Mouse (Mus musculus): ENCODE measurements around the gene Hoxd1. TPM values are rescaled to one million over a fixed set of nuclear protein-coding genes. Genes with fewer than 3 reads are reported as not detected.

The Hoxd1 gene
- total RNA-seq, 1 experiment, result 0.36 TPM

DNA sequence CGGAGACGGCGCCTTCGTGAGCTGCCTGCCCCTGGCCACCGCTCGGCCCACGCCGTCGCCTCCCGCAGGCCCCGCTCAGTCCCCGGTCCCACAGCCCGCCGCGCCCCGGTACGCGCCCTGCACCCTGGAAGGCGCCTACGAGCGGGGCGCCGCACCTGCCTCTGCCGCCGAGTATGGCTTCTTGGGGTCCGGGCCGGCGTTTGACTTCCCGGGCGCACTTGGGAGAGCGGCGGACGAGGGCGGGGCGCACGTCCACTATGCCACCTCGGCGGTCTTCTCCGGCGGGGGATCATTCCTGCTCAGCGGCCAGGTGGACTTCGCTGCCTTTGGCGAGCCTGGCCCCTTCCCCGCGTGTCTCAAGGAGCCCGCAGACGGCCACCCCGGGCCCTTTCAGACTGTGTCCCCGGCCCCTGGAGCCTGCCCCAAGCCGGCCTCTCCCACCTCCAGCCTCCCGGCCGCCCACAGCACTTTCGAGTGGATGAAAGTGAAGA lies 510 bp downstream of the Hoxd1 start:
- in situ Hi-C loops (cut with MboI; ENCODE audit: low sequenced_read_pairs in 2 of 2, unreplicated experiment in 2 of 2), result no loop called here
- no peak for DNase-seq (ENCODE audit: low read depth, low spot score)
- Histone ChIP-seq H3K4me3 (ENCODE audit: insufficient read depth in 1 of 2, low read depth in 1 of 2, low read length in 2 of 2, poor library complexity in 1 of 2, severe bottlenecking in 1 of 2) (peak overlapping the region; percentile 73 to 76), H3K36me3 (ENCODE audit: control insufficient read depth, insufficient read depth, low read length, poor library complexity, severe bottlenecking) (no peaks in the 10 kb centered on the region), H3K4me1 (ENCODE audit: control insufficient read depth in 2 of 2, insufficient read depth in 2 of 2, low read length in 2 of 2, poor library complexity in 1 of 2) (no peaks in the 10 kb centered on the region), H3K9ac (ENCODE audit: insufficient read depth, low read depth, low read length, poor library complexity, severe bottlenecking) (peak overlapping the region; percentile 42), H3K9me3 (ENCODE audit: control insufficient read depth, insufficient read depth, low read depth, low read length) (no peaks in the 10 kb centered on the region), H3K27ac (ENCODE audit: insufficient read depth, low read depth, low read length, poor library complexity, severe bottlenecking) (no peak overlapping the region)
- TF ChIP-seq MAFK (IDR thresholded peaks at IDR 0.05; ENCODE audit: insufficient read depth, low read depth, low read length), result no peak
- no peak for TF ChIP-seq ZNF384 (IDR thresholded peaks at IDR 0.05; ENCODE audit: low read depth, low read length)
- no peak for TF ChIP-seq CHD2 (IDR thresholded peaks at IDR 0.05; ENCODE audit: low read depth, low read length)
- TF ChIP-seq ZC3H11A (IDR thresholded peaks at IDR 0.05; ENCODE audit: borderline replicate concordance, low read depth, low read length), result no peak
- no peak for TF ChIP-seq HCFC1 (IDR thresholded peaks at IDR 0.05; ENCODE audit: borderline replicate concordance, insufficient read depth, low read length)

- Histone ChIP-seq H3K36me3 (ENCODE audit: control insufficient read depth, insufficient read depth, low read length, poor library complexity, severe bottlenecking) (no peaks in the 10 kb centered on the region), H3K9me3 (ENCODE audit: control insufficient read depth, insufficient read depth, low read depth, low read length) (no peaks in the 10 kb centered on the region), H3K9ac (ENCODE audit: insufficient read depth, low read depth, low read length, poor library complexity, severe bottlenecking) (no peak overlapping the region), H3K27ac (ENCODE audit: insufficient read depth, low read depth, low read length, poor library complexity, severe bottlenecking) (no peak overlapping the region), H3K4me1 (ENCODE audit: control insufficient read depth in 2 of 2, insufficient read depth in 2 of 2, low read length in 2 of 2, poor library complexity in 1 of 2) (no peaks in the 10 kb centered on the region), H3K4me3 (ENCODE audit: insufficient read depth in 1 of 2, low read depth in 1 of 2, low read length in 2 of 2, poor library complexity in 1 of 2, severe bottlenecking in 1 of 2) (no peak overlapping the region)
- no peak for DNase-seq (ENCODE audit: low read depth, low spot score)
- no peak for TF ChIP-seq CHD2 (IDR thresholded peaks at IDR 0.05; ENCODE audit: low read depth, low read length)
- TF ChIP-seq MAFK (IDR thresholded peaks at IDR 0.05; ENCODE audit: insufficient read depth, low read depth, low read length), result no peak
- TF ChIP-seq HCFC1 (IDR thresholded peaks at IDR 0.05; ENCODE audit: borderline replicate concordance, insufficient read depth, low read length), result no peak
- in situ Hi-C loops (cut with MboI; ENCODE audit: low sequenced_read_pairs in 2 of 2, unreplicated experiment in 2 of 2), result no loop called here
Measured at GRCm38 (mm10) chr2:74763976-74764375, 1.2 kb downstream of the Hoxd1 start.

GRCm38 (mm10) chr2:74774359-74774758 lies 11.6 kb downstream of the Hoxd1 start:
- DNase-seq (ENCODE audit: low read depth, low spot score), result no peak
- TF ChIP-seq ZC3H11A (IDR thresholded peaks at IDR 0.05; ENCODE audit: borderline replicate concordance, low read depth, low read length) (no peak), HCFC1 (IDR thresholded peaks at IDR 0.05; ENCODE audit: borderline replicate concordance, insufficient read depth, low read length) (no peak), MAFK (IDR thresholded peaks at IDR 0.05; ENCODE audit: insufficient read depth, low read depth, low read length) (no peak), ZNF384 (IDR thresholded peaks at IDR 0.05; ENCODE audit: low read depth, low read length) (no peak), CHD2 (IDR thresholded peaks at IDR 0.05; ENCODE audit: low read depth, low read length) (no peak)
- Histone ChIP-seq H3K4me1 (ENCODE audit: control insufficient read depth in 2 of 2, insufficient read depth in 2 of 2, low read length in 2 of 2, poor library complexity in 1 of 2) (no peaks in the 10 kb centered on the region), H3K9me3 (ENCODE audit: control insufficient read depth, insufficient read depth, low read depth, low read length) (no peaks in the 10 kb centered on the region), H3K4me3 (ENCODE audit: insufficient read depth in 1 of 2, low read depth in 1 of 2, low read length in 2 of 2, poor library complexity in 1 of 2, severe bottlenecking in 1 of 2) (no peak overlapping the region), H3K9ac (ENCODE audit: insufficient read depth, low read depth, low read length, poor library complexity, severe bottlenecking) (no peak overlapping the region), H3K27ac (ENCODE audit: insufficient read depth, low read depth, low read length, poor library complexity, severe bottlenecking) (no peak overlapping the region), H3K36me3 (ENCODE audit: control insufficient read depth, insufficient read depth, low read length, poor library complexity, severe bottlenecking) (no peaks in the 10 kb centered on the region)
- in situ Hi-C loops (cut with MboI; ENCODE audit: low sequenced_read_pairs in 2 of 2, unreplicated experiment in 2 of 2), result no loop called here

GRCm38 (mm10) chr2:74777536-74778275 lies 14.9 kb downstream of the Hoxd1 start:
- Histone ChIP-seq H3K9ac (ENCODE audit: insufficient read depth, low read depth, low read length, poor library complexity, severe bottlenecking) (no peak overlapping the region), H3K4me3 (ENCODE audit: insufficient read depth in 1 of 2, low read depth in 1 of 2, low read length in 2 of 2, poor library complexity in 1 of 2, severe bottlenecking in 1 of 2) (no peak overlapping the region), H3K27ac (ENCODE audit: insufficient read depth, low read depth, low read length, poor library complexity, severe bottlenecking) (no peak overlapping the region), H3K4me1 (ENCODE audit: control insufficient read depth in 2 of 2, insufficient read depth in 2 of 2, low read length in 2 of 2, poor library complexity in 1 of 2) (no peaks in the 10 kb centered on the region), H3K9me3 (ENCODE audit: control insufficient read depth, insufficient read depth, low read depth, low read length) (no peaks in the 10 kb centered on the region), H3K36me3 (ENCODE audit: control insufficient read depth, insufficient read depth, low read length, poor library complexity, severe bottlenecking) (no peaks in the 10 kb centered on the region)
- no peak for DNase-seq (ENCODE audit: low read depth, low spot score)
- TF ChIP-seq MAFK (IDR thresholded peaks at IDR 0.05; ENCODE audit: insufficient read depth, low read depth, low read length), result no peak
- in situ Hi-C loops (cut with MboI; ENCODE audit: low sequenced_read_pairs in 2 of 2, unreplicated experiment in 2 of 2), result no loop called here

GRCm38 (mm10) chr2:74781386-74781785 lies 18.6 kb downstream of the Hoxd1 start:
- H3K4me3 ChIP-seq (ENCODE audit: insufficient read depth in 1 of 2, low read depth in 1 of 2, low read length in 2 of 2, poor library complexity in 1 of 2, severe bottlenecking in 1 of 2), result no peak overlapping the region

More at GRCm38 (mm10) chr2:74781386-74781785, 18.6 kb downstream of the Hoxd1 start:
- Histone ChIP-seq H3K27ac (ENCODE audit: insufficient read depth, low read depth, low read length, poor library complexity, severe bottlenecking) (no peak overlapping the region), H3K9me3 (ENCODE audit: control insufficient read depth, insufficient read depth, low read depth, low read length) (no peaks in the 10 kb centered on the region), H3K4me1 (ENCODE audit: control insufficient read depth in 2 of 2, insufficient read depth in 2 of 2, low read length in 2 of 2, poor library complexity in 1 of 2) (no peaks in the 10 kb centered on the region), H3K9ac (ENCODE audit: insufficient read depth, low read depth, low read length, poor library complexity, severe bottlenecking) (no peak overlapping the region), H3K36me3 (ENCODE audit: control insufficient read depth, insufficient read depth, low read length, poor library complexity, severe bottlenecking) (no peaks in the 10 kb centered on the region)
- in situ Hi-C loops (cut with MboI; ENCODE audit: low sequenced_read_pairs in 2 of 2, unreplicated experiment in 2 of 2), result no loop called here
- no peak for DNase-seq (ENCODE audit: low read depth, low spot score)
- no peak for TF ChIP-seq ZC3H11A (IDR thresholded peaks at IDR 0.05; ENCODE audit: borderline replicate concordance, low read depth, low read length)
- no peak for TF ChIP-seq ZNF384 (IDR thresholded peaks at IDR 0.05; ENCODE audit: low read depth, low read length)
- TF ChIP-seq CHD2 (IDR thresholded peaks at IDR 0.05; ENCODE audit: low read depth, low read length), result no peak
- TF ChIP-seq MAFK (IDR thresholded peaks at IDR 0.05; ENCODE audit: insufficient read depth, low read depth, low read length), result no peak
- no peak for TF ChIP-seq HCFC1 (IDR thresholded peaks at IDR 0.05; ENCODE audit: borderline replicate concordance, insufficient read depth, low read length)

Measured in ES-E14 (cell line).